Mouse (Mus musculus): ENCODE results near the gene Haus5. TPM values are rescaled to one million over a fixed set of nuclear protein-coding genes. Genes with fewer than 3 reads are reported as not detected.

Gene Haus5
- 10 to 100 TPM in 1 of 2 experiments, 1 to 10 TPM in 1; 9.9 to 12.1 TPM for total RNA-seq (2023)

GRCm38 (mm10) chr7:30664529-30665200 is at the start of gene Haus5:
Haus5 (minus strand) TSS chr7:30664994.

GRCm38 (mm10) chr7:30711942-30712341 is 47.1 kb upstream of the Haus5 start, which contains the start of gene Atp4a:
Atp4a (plus strand) TSS chr7:30712209.

GRCm38 (mm10) chr7:30698589-30698988 is 33.8 kb upstream of the Haus5 start, which contains the start of gene 2200002J24Rik:
2200002J24Rik (plus strand) TSS chr7:30698926.

GRCm38 (mm10) chr7:30671480-30671879 is 6.7 kb upstream of the Haus5 start, which contains the start of gene Pmis2:
Pmis2 (minus strand) TSS chr7:30671605.

GRCm38 (mm10) chr7:30649591-30650540 is 14.9 kb downstream of the Haus5 start, which contains the start of gene Rbm42:
Rbm42 (minus strand) TSS chr7:30650317.

GRCm38 (mm10) chr7:30635752-30636151 is 29.0 kb downstream of the Haus5 start, which contains the start of gene Etv2:
Etv2 (minus strand) TSS chr7:30635852.

GRCm38 (mm10) chr7:30625530-30626384 is 39.0 kb downstream of the Haus5 start, which contains the start of gene Cox6b1:
Cox6b1 (minus strand) TSS chr7:30626151.

GRCm38 (mm10) chr7:30612654-30613402 is 52.0 kb downstream of the Haus5 start, which contains the start of gene Upk1a:
Upk1a (minus strand) TSS chr7:30612847.

Other genes with a start within 250 kb of the Haus5 start
- 10 to 100 TPM; 45.6 to 46.9 TPM for gene Hcst, start 245.1 kb downstream of the Haus5 start, total RNA-seq (2023)
- gene Nfkbid, start 243.3 kb downstream of the Haus5 start, total RNA-seq (2023), result 100 to 1,000 TPM; 116 to 140 TPM
- 1 to 10 TPM in 1 of 2 experiments, under 1 TPM in 1; 0.81 to 1.6 TPM for gene Aplp1, start 219.5 kb downstream of the Haus5 start, total RNA-seq (2023)
- not detected for gene Kirrel2, start 207.3 kb downstream of the Haus5 start, total RNA-seq (2023)
- gene Nphs1, start 206.7 kb downstream of the Haus5 start, total RNA-seq (2023), result not detected
- gene Prodh2, start 171.4 kb downstream of the Haus5 start, total RNA-seq (2023), result not detected
- 1 to 10 TPM; 1.3 to 2.7 TPM for gene Arhgap33, start 129.9 kb downstream of the Haus5 start, total RNA-seq (2023)
- gene Hspb6, start 112.8 kb downstream of the Haus5 start, total RNA-seq (2023), result 1 to 10 TPM; 2.1 to 3.2 TPM
- 10 to 100 TPM in 1 of 2 experiments, 1 to 10 TPM in 1; 5.3 to 10.2 TPM for gene Proser3, start 112.7 kb downstream of the Haus5 start, total RNA-seq (2023)
- 10 to 100 TPM; 31.9 to 38.0 TPM for gene Lin37, start 105.2 kb downstream of the Haus5 start, total RNA-seq (2023)
- 10 to 100 TPM; 66.5 to 69.1 TPM for gene U2af1l4, start 101.7 kb downstream of the Haus5 start, total RNA-seq (2023)
- 1 to 10 TPM; 7.5 to 7.7 TPM for gene Gm49396, start 101.7 kb downstream of the Haus5 start, total RNA-seq (2023)
- gene Psenen, start 101.4 kb downstream of the Haus5 start, total RNA-seq (2023), result 100 to 1,000 TPM; 138 to 143 TPM
- gene Igflr1, start 99.6 kb downstream of the Haus5 start, total RNA-seq (2023), result 1 to 10 TPM; 2.0 to 5.9 TPM
- gene Kmt2b, start 76.3 kb downstream of the Haus5 start, total RNA-seq (2023), result 10 to 100 TPM; 68.9 to 78.9 TPM
- 1 to 10 TPM in 1 of 2 experiments, under 1 TPM in 1; 0.66 to 3.2 TPM for gene Zbtb32, start 66.1 kb downstream of the Haus5 start, total RNA-seq (2023)
- not detected for gene Upk1a, start 52.1 kb downstream of the Haus5 start, total RNA-seq (2023)
- 100 to 1,000 TPM; 279 to 306 TPM for gene Cox6b1, start 38.8 kb downstream of the Haus5 start, total RNA-seq (2023)
- not detected for gene Etv2, start 29.1 kb downstream of the Haus5 start, total RNA-seq (2023)
- gene Rbm42, start 14.7 kb downstream of the Haus5 start, total RNA-seq (2023), result 100 to 1,000 TPM in 1 of 2 experiments, 10 to 100 TPM in 1; 92.9 to 103 TPM
- not detected for gene Pmis2, start 6.6 kb upstream of the Haus5 start, total RNA-seq (2023)
- gene 2200002J24Rik, start 33.9 kb upstream of the Haus5 start, total RNA-seq (2023), result not detected
- gene Atp4a, start 47.2 kb upstream of the Haus5 start, total RNA-seq (2023), result not detected
- 10 to 100 TPM; 51.6 to 63.4 TPM for gene Tmem147, start 64.5 kb upstream of the Haus5 start, total RNA-seq (2023)
- gene Gapdhs, start 78.7 kb upstream of the Haus5 start, total RNA-seq (2023), result not detected
- 1 to 10 TPM; 2.8 to 3.8 TPM for gene Sbsn, start 86.5 kb upstream of the Haus5 start, total RNA-seq (2023)
- 1 to 10 TPM in 1 of 2 experiments, not detected in 1; 1.3 TPM for gene Dmkn, start 98.8 kb upstream of the Haus5 start, total RNA-seq (2023)
- not detected for gene Krtdap, start 122.9 kb upstream of the Haus5 start, total RNA-seq (2023)
- gene Ffar2, start 158.8 kb upstream of the Haus5 start, total RNA-seq (2023), result 1 to 10 TPM; 1.8 to 2.3 TPM
- not detected for gene Ffar3, start 191.2 kb upstream of the Haus5 start, total RNA-seq (2023)
- under 1 TPM; 0.12 to 0.18 TPM for gene Ffar1, start 196.6 kb upstream of the Haus5 start, total RNA-seq (2023)
- 10 to 100 TPM; 14.0 to 15.4 TPM for gene Cd22, start 215.3 kb upstream of the Haus5 start, total RNA-seq (2023)
- gene Mag, start 249.9 kb upstream of the Haus5 start, total RNA-seq (2023), result 1 to 10 TPM; 3.3 to 3.8 TPM

Data from monocyte, adult 59 days (primary cell).